Mouse (Mus musculus) liver, embryonic 15.5 days (tissue): ENCODE measurements at regions not wholly inside any gene's neighbourhood (a gene's known extent, or its start where the extent isn't known, plus 50 kb on each side); places are given as distances from the start of the nearest gene placed in this dataset.
A peak's percentile ranks its signal among the peaks of the same experiment; 100 is the strongest.

ENCODE experiments used
- ATAC-seq: fragments of 200-750 bp; cut with Nextera tagmentation; 2 replicates; pipeline ENCODE4 v1.8.0; 2017; ENCODE audit warnings: moderate number of reproducible peaks, mild to moderate bottlenecking, moderate library complexity; ENCODE audit not compliant: insufficient read depth
- H3K27ac ChIP-seq: fragments of 300-500 bp; sonication (generic); replicated peaks from 2 replicates; pipeline ENCODE4 v1.5.1; 2015; ENCODE audit warnings: mild to moderate bottlenecking, inconsistent platforms
- H3K27me3 ChIP-seq: fragments of 300-500 bp; sonication (generic); 2 replicates; pipeline ENCODE4 v1.6.1; 2015; ENCODE audit warnings: mild to moderate bottlenecking, inconsistent platforms
- H3K36me3 ChIP-seq: fragments of 300-500 bp; sonication (generic); replicated peaks from 2 replicates; pipeline ENCODE4 v1.6.1; 2015; ENCODE audit warnings: moderate library complexity, mild to moderate bottlenecking, inconsistent platforms
- H3K4me1 ChIP-seq: fragments of 300-500 bp; sonication (generic); replicated peaks from 2 replicates; pipeline ENCODE4 v1.6.1; 2015; ENCODE audit warnings: inconsistent platforms
- H3K4me2 ChIP-seq: fragments of 300-500 bp; sonication (generic); 2 replicates; pipeline ENCODE4 v1.6.1; 2015; ENCODE audit warnings: moderate library complexity, mild to moderate bottlenecking, inconsistent platforms
- H3K4me3 ChIP-seq: fragments of 300-500 bp; sonication (generic); replicated peaks from 2 replicates; pipeline ENCODE4 v1.5.1; 2015; ENCODE audit warnings: mild to moderate bottlenecking, inconsistent platforms
- H3K9ac ChIP-seq: fragments of 300-500 bp; sonication (generic); 2 replicates; pipeline ENCODE4 v1.6.1; 2015; ENCODE audit warnings: moderate library complexity, mild to moderate bottlenecking, inconsistent platforms
- H3K9me3 ChIP-seq: fragments of 300-500 bp; sonication (generic); replicated peaks from 2 replicates; pipeline ENCODE4 v1.6.1; 2016; ENCODE audit warnings: inconsistent platforms
- WGBS: fragments of 180-500 bp; shearing (Covaris S2); methylation state at CpG from one replicate; pipeline ENCODE4 v1.1.7; 2015; ENCODE audit warnings: mixed read lengths; ENCODE audit not compliant: insufficient replicate concordance; 5-methylcytosine and 5-hydroxymethylcytosine counted together

- no peak overlapping the region for H3K27ac ChIP-seq
- no peak overlapping the region for H3K4me3 ChIP-seq
- WGBS = 35% methylated on average over 3 of the region's 3 CpGs
- H3K4me2 ChIP-seq = no peak overlapping the region
- no peak overlapping the region for H3K9ac ChIP-seq
- peaks cover 36% of the 10 kb centered on the region for H3K27me3 ChIP-seq
- no peaks in the 10 kb centered on the region for H3K36me3 ChIP-seq
- peaks cover 11% of the 10 kb centered on the region for H3K4me1 ChIP-seq
- no peak for ATAC-seq
- H3K9me3 ChIP-seq = no peaks in the 10 kb centered on the region
Measured at GRCm38 (mm10) chr2:116973441-116973840, 95.0 kb downstream of the Tmco5 start.

- Histone ChIP-seq H3K9ac (no peak overlapping the region), H3K27ac (no peak overlapping the region), H3K4me1 (peaks cover 11% of the 10 kb centered on the region), H3K9me3 (no peaks in the 10 kb centered on the region), H3K4me2 (no peak overlapping the region), H3K36me3 (no peaks in the 10 kb centered on the region), H3K4me3 (no peak overlapping the region), H3K27me3 (peaks cover 36% of the 10 kb centered on the region)
- ATAC-seq = no peak
- WGBS = 67% methylated on average over 9 of the region's 9 CpGs
Measured at GRCm38 (mm10) chr2:116974152-116974551, 95.7 kb downstream of the Tmco5 start.

- Histone ChIP-seq H3K9me3 (no peaks in the 10 kb centered on the region), H3K36me3 (no peaks in the 10 kb centered on the region), H3K4me2 (peak overlapping the region; percentile 71), H3K4me3 (no peak overlapping the region), H3K9ac (no peak overlapping the region), H3K27ac (no peak overlapping the region), H3K4me1 (peaks cover 11% of the 10 kb centered on the region), H3K27me3 (peaks cover 36% of the 10 kb centered on the region)
- WGBS = 42% methylated on average over 7 of the region's 7 CpGs
- ATAC-seq = no peak
Measured at GRCm38 (mm10) chr2:116974569-116975060, 96.1 kb downstream of the Tmco5 start.

DNA sequence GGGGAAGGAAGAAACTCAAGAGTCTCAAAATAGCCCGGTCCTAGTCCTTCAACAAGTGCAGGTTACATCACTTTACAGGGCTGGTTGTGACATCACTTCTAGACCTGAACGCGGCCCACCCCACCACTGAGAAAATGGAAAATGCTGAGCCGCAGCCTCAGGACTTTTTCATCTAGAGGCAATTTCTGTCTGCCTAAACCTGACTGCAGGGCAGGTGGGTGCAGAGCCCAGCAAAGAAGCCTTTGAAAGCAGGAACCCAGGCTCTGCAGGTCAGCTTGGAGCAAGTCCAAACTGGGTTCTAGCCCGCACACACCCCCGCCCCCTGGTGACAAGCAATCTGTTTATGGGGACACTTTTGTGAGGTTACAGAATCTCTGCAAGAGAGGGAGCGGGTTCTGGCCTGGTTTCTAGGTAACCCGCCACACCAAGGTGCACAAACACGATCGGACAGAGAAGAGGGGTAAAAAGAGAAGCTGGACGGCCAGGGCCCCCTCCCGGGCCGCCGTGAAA, 96.7 kb downstream of the Tmco5 start:
- Histone ChIP-seq H3K4me3 (peak overlapping the region; percentile 51), H3K27ac (peak overlapping the region; percentile 41), H3K4me1 (peaks cover 11% of the 10 kb centered on the region), H3K27me3 (peaks cover 36% of the 10 kb centered on the region), H3K9me3 (no peaks in the 10 kb centered on the region), H3K36me3 (no peaks in the 10 kb centered on the region), H3K9ac (peak overlapping the region; percentile 32; the same call in 1 of the 2 replicates), H3K4me2 (peak overlapping the region; percentile 71)
- ATAC-seq = no peak; the same call in 1 of the 2 replicates
- WGBS = 4% methylated on average over 14 of the region's 14 CpGs

DNA sequence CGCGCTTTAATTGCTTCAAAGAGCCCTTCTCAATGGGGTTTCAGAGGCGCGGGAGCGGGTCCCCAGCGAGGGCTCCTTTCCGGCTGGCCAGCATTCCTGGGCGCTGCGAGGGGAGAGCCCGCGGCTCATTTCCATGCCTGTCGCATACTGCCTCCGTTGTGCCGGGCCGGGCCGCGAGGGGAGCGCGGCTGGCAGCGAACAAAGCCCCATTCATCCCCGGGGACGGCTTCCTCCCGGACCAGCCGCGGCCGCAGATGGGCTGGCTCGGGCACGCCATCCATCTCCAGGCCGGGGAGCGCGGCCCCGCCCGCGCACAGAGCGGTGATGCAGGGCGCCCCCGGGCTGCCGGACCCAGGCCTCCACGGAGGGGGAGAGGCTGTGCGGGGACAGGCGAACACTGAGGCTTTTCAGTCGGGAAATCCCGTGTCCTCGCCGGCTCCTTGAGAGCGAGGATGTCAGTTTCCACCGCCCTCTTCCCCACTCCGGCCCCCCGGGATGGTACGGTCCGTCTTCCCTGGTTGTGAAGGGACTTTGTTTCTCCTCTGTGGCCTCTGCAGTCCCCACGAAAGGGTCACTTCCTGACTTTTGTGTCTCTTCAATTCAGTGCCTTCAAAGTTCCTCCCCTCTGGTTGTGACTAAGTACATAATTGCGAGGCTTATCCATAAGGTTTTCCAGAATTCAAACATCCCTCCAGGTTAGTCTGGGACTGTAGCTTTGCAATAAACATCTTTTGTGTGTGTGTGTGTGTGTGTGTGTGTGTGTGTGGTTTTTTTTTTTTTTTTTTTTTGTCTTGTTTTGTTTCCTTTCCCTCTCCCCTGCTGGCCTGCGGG, 97.3 kb downstream of the Tmco5 start:
- Histone ChIP-seq H3K9ac (peak overlapping the region; percentile 32; the same call in 1 of the 2 replicates), H3K4me3 (peak overlapping the region; percentile 51), H3K27ac (peak overlapping the region; percentile 41), H3K4me2 (peak overlapping the region; percentile 71), H3K36me3 (no peaks in the 10 kb centered on the region), H3K27me3 (peaks cover 36% of the 10 kb centered on the region), H3K4me1 (peaks cover 11% of the 10 kb centered on the region), H3K9me3 (no peaks in the 10 kb centered on the region)
- peak; percentile 61 for ATAC-seq
- WGBS = under 1% methylated on average over 54 of the region's 54 CpGs

- WGBS = 9% methylated on average over 7 of the region's 7 CpGs
- H3K4me2 ChIP-seq = 0 out of 2 replicates have a peak overlapping the region, but pooled peaks have one; percentile 71
- peaks cover 36% of the 10 kb centered on the region for H3K27me3 ChIP-seq
- ATAC-seq = no peak
- no peak overlapping the region for H3K27ac ChIP-seq
- peaks cover 11% of the 10 kb centered on the region for H3K4me1 ChIP-seq
- H3K9ac ChIP-seq = no peak overlapping the region
- no peaks in the 10 kb centered on the region for H3K9me3 ChIP-seq
- H3K36me3 ChIP-seq = no peaks in the 10 kb centered on the region
- H3K4me3 ChIP-seq = no peak overlapping the region
Measured at GRCm38 (mm10) chr2:116976432-116976750, 97.9 kb downstream of the Tmco5 start.

- Histone ChIP-seq H3K4me3 (no peak overlapping the region), H3K4me2 (no peak overlapping the region), H3K9ac (no peak overlapping the region), H3K36me3 (no peaks in the 10 kb centered on the region), H3K4me1 (peaks cover 8% of the 10 kb centered on the region; the same call in 1 of the 2 replicates), H3K9me3 (no peaks in the 10 kb centered on the region), H3K27me3 (peaks cover 36% of the 10 kb centered on the region), H3K27ac (no peak overlapping the region)
- WGBS = 36% methylated on average over 9 of the region's 9 CpGs
- no peak for ATAC-seq
Measured at GRCm38 (mm10) chr2:116976951-116977503, 98.5 kb downstream of the Tmco5 start.

DNA sequence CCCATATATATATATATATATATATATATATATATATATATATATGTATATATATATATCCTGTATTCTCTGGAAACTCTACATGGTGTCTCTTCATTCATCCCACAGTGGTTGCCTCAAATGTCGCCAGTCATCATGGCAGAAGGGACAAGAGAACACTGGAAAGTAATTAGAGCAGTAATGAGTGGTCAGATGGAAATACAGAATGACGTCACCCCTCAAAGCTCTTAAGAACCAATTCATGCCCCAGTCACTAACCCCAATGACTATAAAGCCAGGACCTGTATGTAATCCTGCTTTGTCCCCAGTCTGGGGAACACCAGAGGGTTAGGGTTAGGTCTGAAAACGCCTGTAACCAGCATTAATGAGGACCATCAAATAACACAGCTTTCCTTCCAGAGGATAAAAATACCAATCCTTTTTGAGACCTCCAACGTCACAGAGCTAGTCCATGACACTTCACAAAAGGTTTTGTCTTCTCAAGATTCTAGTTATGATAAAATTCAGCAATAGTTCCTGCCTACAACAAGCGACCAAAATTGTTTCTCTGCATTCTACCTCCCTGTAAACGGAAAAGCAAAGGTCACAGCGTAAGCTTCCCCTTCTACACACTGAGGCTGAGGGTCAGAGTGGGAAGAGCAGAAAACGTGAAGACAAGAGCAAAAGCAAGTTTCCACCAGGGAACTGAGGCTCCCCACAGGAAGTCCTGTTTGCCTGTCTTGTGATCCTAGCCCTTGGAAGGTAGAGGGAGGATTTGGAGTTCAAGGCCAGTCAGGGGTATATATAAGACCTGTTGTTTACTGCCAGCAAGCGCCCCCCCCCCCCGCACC, 99.5 kb downstream of the Tmco5 start:
- 44% methylated on average over 10 of the region's 10 CpGs for WGBS

DNA sequence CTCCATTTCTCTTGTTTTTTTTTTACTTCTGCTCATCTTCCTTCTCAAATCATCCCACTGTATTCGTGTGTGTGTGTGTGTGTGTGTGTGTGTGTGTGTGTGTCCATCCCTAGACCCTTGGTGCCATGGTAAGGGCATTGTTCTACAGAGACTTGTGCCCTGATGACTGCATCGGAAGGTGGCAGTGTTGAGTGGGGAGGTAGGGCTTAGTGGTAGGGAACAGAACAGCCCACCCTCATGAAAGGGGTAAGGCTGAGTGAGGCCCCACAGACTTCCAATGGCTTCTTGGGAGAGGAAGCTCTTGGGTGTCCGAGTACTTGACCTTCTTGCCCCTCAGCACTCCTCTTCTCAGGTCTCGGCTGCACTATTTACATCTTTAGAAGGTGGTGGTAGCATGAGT, 100.3 kb downstream of the Tmco5 start:
- Histone ChIP-seq H3K27ac (no peak overlapping the region), H3K27me3 (peaks cover 36% of the 10 kb centered on the region), H3K4me1 (0 out of 2 replicates have a peak, but pooled peaks cover 5% of the 10 kb centered on the region), H3K4me3 (no peak overlapping the region), H3K9ac (no peak overlapping the region), H3K4me2 (no peak overlapping the region), H3K9me3 (no peaks in the 10 kb centered on the region), H3K36me3 (no peaks in the 10 kb centered on the region)
- no peak for ATAC-seq
- WGBS = 49% methylated on average over 4 of the region's 4 CpGs

More for the DNA sequence above, 99.5 kb downstream of the Tmco5 start:
- Histone ChIP-seq H3K27ac (no peak overlapping the region), H3K4me1 (0 out of 2 replicates have a peak, but pooled peaks cover 5% of the 10 kb centered on the region), H3K9ac (no peak overlapping the region), H3K27me3 (peaks cover 36% of the 10 kb centered on the region), H3K9me3 (no peaks in the 10 kb centered on the region), H3K4me3 (no peak overlapping the region), H3K36me3 (no peaks in the 10 kb centered on the region), H3K4me2 (no peak overlapping the region)
- no peak for ATAC-seq

DNA sequence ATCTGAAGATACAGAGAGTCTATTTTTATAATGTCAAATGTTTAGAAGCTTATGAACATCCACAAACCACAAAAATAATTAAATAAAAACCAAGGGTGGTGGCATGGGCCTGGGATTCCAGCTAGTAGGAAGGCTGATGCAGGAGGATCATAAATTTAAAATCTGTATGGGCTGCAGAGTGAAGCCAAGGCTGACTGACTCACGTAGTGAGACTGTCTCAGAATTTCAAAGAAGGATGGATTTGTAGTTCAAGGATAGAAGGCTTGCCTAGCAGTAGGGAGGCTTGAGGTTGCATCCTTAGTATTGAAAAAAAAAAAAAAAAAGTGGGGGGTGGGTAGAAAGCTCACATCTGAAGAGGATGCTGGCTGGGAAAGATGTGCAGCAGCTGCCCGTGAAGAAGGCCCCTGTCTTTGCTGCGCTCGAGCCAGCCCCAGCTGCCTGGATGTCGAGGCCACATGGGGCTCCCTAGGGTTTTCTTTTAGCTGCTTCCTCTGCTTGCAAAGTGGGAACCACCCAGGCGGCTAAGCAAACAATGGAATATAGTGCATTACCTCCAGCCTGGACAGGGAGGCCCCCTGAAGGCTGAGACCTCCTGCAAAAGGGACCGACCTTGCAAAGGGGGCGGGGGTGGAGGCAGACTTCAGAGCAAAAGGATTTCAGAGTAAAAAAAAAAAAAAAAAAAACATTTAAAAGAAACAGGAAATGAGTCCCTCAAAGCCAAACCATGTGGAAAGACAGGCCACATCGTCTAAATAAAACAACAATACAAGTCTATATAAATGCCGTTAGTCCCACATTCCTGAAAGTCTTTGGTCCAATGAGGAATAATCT, 101.3 kb downstream of the Tmco5 start:
- no peak for ATAC-seq
- H3K4me1 ChIP-seq = 0 out of 2 replicates have a peak, but pooled peaks cover 5% of the 10 kb centered on the region
- H3K9me3 ChIP-seq = no peaks in the 10 kb centered on the region
- no peak overlapping the region for H3K4me3 ChIP-seq
- peaks cover 26% of the 10 kb centered on the region for H3K27me3 ChIP-seq
- H3K36me3 ChIP-seq = no peaks in the 10 kb centered on the region
- no peak overlapping the region for H3K4me2 ChIP-seq
- H3K9ac ChIP-seq = no peak overlapping the region
- H3K27ac ChIP-seq = no peak overlapping the region
- WGBS = 29% methylated on average over 10 of the region's 10 CpGs
